Mouse (Mus musculus) cortical plate, adult 2 months (tissue): ENCODE results near the gene Stub1. TPM values are rescaled to one million over a fixed set of nuclear protein-coding genes. Genes with fewer than 3 reads are reported as not detected.

ENCODE experiments used
- H3K27ac ChIP-seq: fragments of 200-500 bp; 2 replicates; pipeline ENCODE4 v1.5.1; 2012; ENCODE audit warnings: low read length, control low read depth, inconsistent platforms; ENCODE audit not compliant: insufficient read depth
- H3K4me1 ChIP-seq: fragments of 200-500 bp; 2 replicates; pipeline ENCODE4 v1.6.1; 2011; ENCODE audit warnings: low read length; ENCODE audit not compliant: control insufficient read depth, insufficient read depth
- H3K4me3 ChIP-seq: fragments of 200-500 bp; 2 replicates; pipeline ENCODE4 v1.5.1; 2011; ENCODE audit warnings: mild to moderate bottlenecking, low read length, control low read depth; ENCODE audit not compliant: insufficient read depth
- CTCF ChIP-seq: fragments of 200-500 bp; IDR thresholded peaks from 2 replicates; pipeline ENCODE4 v1.5.1; 2011; ENCODE audit warnings: mild to moderate bottlenecking, control low read depth, low read length; ENCODE audit not compliant: insufficient read depth; ENCODE audit errors: extremely low read depth
- POLR2A ChIP-seq: fragments of 200-500 bp; IDR thresholded peaks from 2 replicates; pipeline ENCODE4 v1.6.1; 2011; ENCODE audit warnings: mild to moderate bottlenecking, low read length, control low read depth; ENCODE audit not compliant: insufficient read depth; ENCODE audit errors: extremely low read depth
- polyA plus RNA-seq: library from polyadenylated mRNA; depleted of rRNA; stranded (reverse); fragments of >200 nt; gene quantifications from 2 replicates; pipeline ENCODE4 v1.2.3, GENCODE M21; 2012

Gene Stub1
- polyA plus RNA-seq, 1 experiment, result 284 TPM

GRCm38 (mm10) chr17:25827011-25827410, 6.2 kb downstream of the Stub1 start:
- Histone ChIP-seq H3K4me1 (peaks cover 9% of the 10 kb centered on the region), H3K27ac (no peak overlapping the region), H3K4me3 (no peak overlapping the region)
- TF ChIP-seq CTCF, result no peak
- no peak for TF ChIP-seq POLR2A

DNA sequence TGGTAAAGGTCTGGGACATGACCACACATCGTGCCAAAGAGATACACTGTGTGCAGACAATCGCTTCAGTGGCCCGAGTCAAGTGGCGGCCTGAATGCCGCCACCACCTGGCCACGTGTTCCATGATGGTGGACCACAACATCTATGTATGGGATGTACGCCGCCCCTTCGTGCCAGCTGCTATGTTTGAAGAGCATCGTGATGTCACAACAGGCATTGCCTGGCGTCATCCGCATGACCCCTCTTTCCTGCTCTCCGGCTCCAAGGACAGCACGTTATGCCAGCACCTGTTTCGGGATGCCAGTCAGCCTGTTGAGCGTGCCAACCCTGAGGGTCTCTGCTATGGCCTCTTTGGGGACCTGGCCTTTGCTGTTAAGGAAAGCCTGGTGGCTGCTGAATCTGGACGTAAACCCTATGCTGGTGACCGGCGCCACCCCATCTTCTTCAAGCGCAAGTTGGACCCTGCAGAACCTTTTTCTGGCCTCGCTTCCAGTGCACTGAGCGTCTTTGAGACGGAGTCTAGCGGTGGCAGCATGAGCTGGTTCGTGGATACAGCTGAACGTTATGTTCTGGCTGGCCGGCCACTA, 7.1 kb downstream of the Stub1 start:
- TF ChIP-seq CTCF (no peak), POLR2A (no peak)
- peaks cover 7% of the 10 kb centered on the region for H3K4me1 ChIP-seq
- no peak overlapping the region for H3K27ac ChIP-seq
- H3K4me3 ChIP-seq, result no peak overlapping the region

- H3K4me1 ChIP-seq, result peaks cover 7% of the 10 kb centered on the region
- no peak overlapping the region for H3K27ac ChIP-seq
- TF ChIP-seq POLR2A (no peak), CTCF (no peak)
- H3K4me3 ChIP-seq, result no peak overlapping the region
Measured at GRCm38 (mm10) chr17:25825311-25825710, 7.9 kb downstream of the Stub1 start.

DNA sequence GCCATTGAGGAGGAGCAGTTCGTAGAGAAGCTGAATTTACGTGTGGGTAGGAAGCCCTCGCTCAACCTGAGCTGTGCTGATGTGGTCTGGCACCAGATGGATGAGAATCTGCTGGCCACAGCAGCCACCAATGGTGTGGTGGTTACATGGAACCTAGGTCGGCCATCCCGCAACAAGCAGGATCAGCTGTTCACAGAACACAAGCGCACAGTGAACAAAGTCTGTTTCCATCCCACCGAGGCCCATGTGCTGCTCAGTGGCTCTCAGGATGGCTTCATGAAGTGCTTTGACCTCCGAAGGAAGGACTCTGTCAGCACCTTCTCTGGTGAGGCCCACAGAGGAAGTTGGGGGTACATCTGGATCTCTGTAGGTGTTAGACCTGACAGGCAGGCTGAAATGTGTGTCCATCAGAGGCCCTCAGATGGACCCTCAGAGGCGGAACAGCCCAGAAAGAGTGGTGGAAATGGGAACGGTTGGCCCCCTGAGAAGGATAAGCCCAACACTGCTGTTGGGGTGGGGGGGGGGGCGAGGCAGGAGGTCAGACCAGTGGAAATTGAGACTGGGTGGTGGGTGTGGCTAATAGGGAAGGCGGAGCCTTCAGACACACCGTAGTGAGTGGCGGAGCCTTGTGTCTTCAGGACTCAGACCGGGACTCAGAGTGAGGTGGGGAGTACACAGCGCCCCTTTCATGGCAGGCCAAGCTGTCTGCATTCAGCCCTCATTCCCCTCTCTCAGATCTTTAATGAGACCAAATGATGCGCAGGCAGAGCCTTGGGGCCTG, 8.7 kb downstream of the Stub1 start:
- Histone ChIP-seq H3K27ac (no peak overlapping the region), H3K4me1 (peaks cover 7% of the 10 kb centered on the region), H3K4me3 (peak overlapping the region; percentile 65)

DNA sequence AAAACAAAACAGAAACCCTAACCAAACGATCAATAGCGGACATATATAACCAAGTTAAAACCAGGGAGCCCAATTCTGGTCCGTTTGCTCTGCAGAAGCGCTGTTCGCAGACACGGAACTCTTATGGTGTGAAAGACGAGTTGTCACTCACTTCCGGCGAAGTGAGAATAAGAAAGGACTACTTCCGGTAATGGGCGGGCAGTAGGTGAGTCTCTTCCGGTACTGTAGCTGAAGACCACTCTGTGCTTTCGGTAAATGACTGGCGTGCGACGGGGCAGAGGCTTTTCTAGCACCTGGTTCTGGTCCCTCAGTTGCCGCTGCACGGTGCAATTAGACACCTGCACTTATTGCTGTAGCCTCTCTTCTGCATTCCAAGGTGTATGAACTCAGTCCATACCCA, 9.8 kb downstream of the Stub1 start, which contains the start of gene Wdr24:
Gene Wdr24 (plus strand): TSS at position 176 of the 400 bp plus-strand sequence.
- TF ChIP-seq CTCF (no peak), POLR2A (peak; percentile 61; the same call in 1 of the 2 replicates)
- Histone ChIP-seq H3K4me1 (peaks cover 7% of the 10 kb centered on the region), H3K4me3 (peak within 1 kb of the TSS; percentile 65), H3K27ac (no peak within 1 kb of the TSS)

More for the DNA sequence above, 8.7 kb downstream of the Stub1 start:
- TF ChIP-seq POLR2A, result no peak
- TF ChIP-seq CTCF, result no peak

DNA sequence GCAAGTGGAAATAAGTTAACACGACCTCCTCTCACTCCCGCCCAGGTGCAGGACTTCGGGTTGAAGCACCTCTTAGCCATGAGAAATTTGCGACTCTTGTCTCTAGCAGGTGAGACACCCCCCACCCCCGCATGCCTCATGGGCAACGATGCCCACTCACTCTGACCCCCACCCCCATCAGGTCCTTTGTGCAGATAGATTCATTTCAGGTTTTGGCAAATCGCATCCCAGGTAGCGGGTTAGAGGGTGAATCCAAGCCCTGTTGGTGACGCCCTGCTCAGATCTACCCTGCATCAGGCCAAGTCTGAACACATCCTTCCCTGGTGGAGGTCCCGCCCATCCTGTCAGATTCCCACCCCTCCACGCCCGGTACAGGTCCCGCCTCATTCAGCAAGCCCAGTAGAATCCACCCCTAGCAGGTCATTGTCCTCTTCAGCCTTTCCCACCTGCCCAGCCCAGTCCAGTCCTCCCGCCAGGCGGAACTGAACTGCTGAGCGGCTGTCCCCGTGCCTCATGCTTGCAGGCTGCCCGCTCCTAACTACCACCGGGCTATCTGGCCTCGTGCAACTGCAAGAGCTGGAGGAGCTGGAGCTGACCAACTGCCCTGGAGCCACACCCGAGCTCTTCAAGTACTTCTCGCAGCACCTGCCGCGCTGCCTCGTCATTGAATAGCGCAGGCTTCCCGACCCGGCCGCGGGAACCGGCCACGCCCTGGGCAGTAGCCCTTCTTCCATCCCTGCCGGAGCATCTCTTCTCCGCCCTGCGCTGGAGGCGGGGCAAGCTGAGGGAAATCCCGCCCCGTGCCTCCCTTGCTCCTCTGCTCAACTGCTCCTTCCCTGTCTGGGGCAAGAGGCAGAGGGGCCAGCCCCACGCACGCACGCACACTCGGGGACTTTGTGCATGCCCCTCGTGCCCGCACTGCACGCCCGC, 14.1 kb downstream of the Stub1 start:
- Histone ChIP-seq H3K27ac (no peak overlapping the region), H3K4me3 (no peak overlapping the region), H3K4me1 (peaks cover 15% of the 10 kb centered on the region)
- TF ChIP-seq POLR2A (no peak), CTCF (no peak)

- H3K27ac ChIP-seq, result no peak overlapping the region
- no peak overlapping the region for H3K4me3 ChIP-seq
- peaks cover 15% of the 10 kb centered on the region for H3K4me1 ChIP-seq
- TF ChIP-seq CTCF (no peak), POLR2A (no peak)
Measured at GRCm38 (mm10) chr17:25817662-25818061, 15.5 kb downstream of the Stub1 start.

- H3K27ac ChIP-seq, result peak overlapping the region; percentile 83
- TF ChIP-seq POLR2A (peak; percentile 56; the same call in 1 of the 2 replicates), CTCF (peak; percentile 32)
Measured at GRCm38 (mm10) chr17:25813471-25813870, 19.7 kb downstream of the Stub1 start.

GRCm38 (mm10) chr17:25810890-25811289, 22.3 kb downstream of the Stub1 start:
- TF ChIP-seq CTCF (no peak), POLR2A (no peak)
- peak overlapping the region; percentile 30; the same call in 1 of the 2 replicates for H3K27ac ChIP-seq
- peaks cover 17% of the 10 kb centered on the region for H3K4me1 ChIP-seq
- H3K4me3 ChIP-seq, result peak overlapping the region; percentile 99

More at GRCm38 (mm10) chr17:25813471-25813870, 19.7 kb downstream of the Stub1 start:
- Histone ChIP-seq H3K4me3 (peak overlapping the region; percentile 17), H3K4me1 (peaks cover 18% of the 10 kb centered on the region)
